Mouse (Mus musculus) embryo, embryonic 9.5 days (tissue): ENCODE measurements around the gene Gm10642.

Experiments
- DNase-seq: peaks from one replicate; pipeline ENCODE4 v3.0.0-alpha.2; 2017; ENCODE audit errors: extremely low spot score

Gm10642 gene

DNA sequence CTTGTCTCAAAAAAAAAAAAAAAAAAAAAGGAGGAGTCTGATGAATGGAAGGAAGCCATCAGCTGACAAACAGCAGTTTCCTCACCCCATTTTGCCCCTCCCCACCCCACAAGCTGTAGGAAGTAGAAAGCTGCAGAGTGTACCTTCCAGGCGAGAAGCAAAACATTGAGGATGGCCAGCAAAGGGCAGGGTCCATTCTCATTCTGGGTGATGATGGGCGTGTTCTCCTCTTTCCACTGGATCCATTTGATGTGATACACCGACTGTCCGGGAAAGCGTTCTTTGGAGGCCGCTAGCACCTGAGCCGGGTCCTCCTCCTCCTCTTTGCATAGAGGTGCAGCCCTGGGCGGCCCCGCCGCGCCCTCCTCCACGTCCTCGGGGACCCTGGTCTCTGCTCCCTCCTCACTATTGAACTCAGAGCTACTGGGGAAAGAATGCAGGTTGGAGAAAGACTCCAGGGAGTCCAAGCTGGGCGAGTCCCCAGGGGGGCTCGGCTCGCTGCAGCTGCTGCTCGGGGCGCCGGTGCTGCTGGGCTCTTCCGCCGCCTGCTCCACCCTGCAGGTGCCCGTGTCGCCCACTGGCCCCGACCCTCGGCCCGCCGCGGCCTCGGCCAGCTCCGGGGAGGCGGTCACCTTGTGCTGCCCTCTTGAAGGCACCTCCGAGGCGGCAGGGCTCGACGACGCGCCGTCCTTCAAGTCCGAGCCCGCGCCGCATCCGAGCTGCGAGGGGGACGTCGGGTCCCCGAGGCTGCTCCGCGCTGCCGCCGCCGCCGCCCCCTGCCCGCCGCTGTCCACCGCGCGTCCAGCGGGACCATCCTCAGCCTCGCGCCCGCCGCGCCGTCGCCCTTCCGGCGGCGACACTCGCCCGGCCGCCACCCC is at the start of gene Gm10642:
TSS of gene Gm10642 (plus strand) at position 122 of the 878 bp plus-strand sequence.
- DNase-seq, result peak; percentile 42

DNA sequence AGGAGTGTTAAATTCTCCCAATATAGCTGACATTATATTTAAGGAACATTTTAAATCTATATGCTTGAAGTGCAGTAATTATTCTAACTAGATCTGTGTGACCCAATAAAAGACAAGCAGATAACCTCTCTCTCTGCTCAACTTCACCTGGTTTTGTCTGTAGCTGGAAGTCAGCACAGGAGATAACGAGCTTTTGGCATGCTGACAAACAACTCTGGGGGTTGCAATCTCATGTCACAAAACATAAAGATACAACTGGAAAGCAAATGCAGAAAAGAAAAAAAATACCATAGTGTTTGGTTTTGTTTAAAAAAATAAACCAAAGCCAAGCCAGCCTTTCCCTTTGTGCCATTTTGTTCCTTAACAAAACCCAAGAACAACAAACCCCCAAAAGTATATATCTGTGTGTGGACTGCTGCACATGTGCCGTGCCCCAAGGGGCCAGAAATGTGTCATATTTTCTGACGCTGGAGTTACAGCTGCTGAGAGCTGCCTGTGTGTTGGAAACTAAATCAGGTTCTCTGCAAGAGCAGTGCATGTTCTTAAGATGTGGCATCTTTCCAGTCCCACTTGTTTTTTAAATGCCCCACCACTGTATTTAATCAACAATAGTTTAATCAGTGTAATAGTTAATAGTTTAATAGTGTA is 44.9 kb upstream of the Gm10642 start:
- no peak for DNase-seq

DNA sequence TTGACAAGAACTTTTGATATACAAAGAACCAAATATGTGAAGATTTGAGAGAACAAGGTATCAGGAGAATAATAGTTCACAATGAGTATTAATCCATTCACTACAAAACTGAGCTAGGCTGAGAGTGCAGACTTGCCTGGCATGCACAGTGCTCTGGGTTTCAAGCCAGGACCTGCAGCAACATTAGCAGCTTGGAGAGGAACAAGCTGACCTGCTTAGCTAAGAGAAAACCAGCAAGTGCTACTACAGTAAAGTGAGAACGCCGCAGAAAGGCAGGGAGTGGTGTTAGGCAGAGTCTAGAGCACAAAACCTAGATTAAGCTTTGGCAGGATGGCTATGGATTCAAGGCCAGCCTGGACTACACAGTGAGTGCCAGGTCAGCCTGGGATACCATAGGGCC is 26.3 kb upstream of the Gm10642 start:
- no peak for DNase-seq

DNA sequence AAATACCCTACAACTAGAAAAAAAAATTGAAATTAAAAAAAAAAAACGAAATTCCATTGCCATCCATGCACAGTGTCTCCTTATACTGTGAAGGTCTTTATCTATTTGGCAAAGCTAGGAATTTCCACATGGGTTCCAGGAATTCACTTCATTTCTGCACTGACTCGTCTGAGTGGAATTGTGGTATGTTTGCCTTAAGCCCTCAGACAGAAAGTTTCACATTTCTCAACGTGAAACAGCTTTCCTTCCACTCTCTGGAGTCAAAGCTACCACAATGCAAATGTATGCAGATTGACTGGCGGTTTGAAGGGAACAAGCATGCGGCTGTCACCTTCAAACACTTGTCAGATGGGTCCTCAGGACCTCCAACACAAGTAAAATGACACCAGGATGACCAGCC is 24.4 kb upstream of the Gm10642 start:
- no peak for DNase-seq

DNA sequence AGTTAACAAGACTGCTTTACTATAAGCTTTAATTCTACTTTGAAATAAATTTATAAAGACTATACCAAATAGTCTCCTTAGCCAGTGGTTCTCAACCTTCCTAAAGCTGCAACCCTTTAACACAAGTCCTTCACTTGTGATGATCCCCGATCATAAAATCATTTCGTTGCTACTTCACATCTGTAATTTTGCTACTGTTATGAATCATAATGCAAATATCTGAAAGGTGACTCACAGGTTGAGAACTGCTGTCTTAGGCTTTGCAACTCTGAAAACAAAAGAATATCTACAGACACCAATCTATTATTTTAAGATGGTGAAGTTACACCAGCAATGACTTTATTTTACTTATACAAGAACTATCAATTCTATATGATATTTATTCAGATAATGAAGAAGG is 19.3 kb upstream of the Gm10642 start:
- DNase-seq, result no peak

DNA sequence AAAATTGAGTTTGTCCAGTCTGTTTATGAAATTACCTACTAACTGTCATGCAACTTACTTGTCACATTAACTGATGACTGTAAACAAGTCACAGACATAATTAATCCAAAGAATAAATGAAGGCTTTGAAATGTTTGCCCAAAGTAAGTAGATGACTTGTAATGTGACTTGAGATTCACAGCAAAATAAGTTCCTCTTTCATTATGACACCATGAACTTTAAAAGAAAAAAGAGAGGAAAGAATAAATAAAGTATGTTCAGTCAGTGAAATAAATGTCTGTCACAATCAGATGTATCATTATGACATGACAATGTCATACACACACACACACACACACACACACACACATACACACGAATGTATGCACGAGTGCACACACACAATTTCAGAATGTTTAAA is 5.8 kb upstream of the Gm10642 start:
- DNase-seq, result no peak

DNA sequence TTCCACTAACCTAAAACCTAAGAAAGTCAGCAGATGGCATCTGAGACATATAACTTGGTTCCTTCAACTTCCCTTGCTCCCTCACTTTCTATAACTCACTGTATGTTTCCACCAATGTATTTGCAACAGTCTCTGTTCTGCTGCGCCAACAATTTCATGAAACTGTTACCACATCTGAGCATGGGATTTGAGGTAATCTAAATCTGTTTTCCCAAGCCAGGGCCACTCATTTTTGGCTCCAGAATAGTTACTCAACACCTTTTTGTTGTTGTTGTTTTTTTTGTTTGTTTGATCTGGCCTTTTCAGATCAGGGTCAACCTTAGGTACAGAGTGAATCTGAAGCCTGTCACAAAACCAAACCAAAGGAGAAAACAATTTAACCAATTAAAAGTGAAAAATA is 5.1 kb upstream of the Gm10642 start:
- no peak for DNase-seq

DNA sequence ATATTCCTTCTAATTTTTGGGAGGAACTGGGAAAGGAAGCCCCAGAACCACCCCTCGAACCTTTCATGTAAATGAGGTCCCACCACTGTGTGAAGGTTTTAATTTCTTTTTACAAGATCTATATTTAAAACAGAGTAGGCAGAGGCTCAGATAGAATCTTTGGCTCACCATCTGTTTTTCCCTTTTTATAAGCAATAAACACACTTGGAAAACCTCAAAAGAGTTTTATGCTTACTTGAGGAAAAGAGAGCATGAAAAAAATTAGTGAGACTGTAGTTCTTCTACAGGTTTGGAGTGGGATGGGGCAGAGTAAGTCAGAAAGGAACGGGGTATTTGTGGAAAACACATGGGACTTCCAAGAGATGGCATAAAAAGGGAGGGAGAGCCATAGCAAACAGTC is 3.8 kb upstream of the Gm10642 start:
- no peak for DNase-seq

DNA sequence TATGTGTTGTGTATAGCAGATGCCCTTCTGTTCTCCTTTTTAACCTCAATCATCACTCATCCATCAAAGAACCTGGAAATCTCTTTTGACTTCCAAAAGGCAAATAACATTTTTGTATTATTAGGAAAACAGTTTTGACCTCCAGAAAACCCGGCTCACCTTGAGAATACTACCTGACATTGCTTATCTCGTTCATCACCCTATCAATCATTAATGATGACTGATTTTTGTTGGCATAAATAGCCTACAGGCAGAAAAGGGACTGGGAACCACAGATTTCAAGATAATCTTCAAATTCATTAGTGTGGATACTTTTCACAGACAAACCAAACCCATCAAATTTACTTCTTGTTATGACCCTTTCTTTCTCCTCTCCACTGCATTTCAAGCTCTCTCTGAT is 2.2 kb upstream of the Gm10642 start:
- DNase-seq, result no peak

DNA sequence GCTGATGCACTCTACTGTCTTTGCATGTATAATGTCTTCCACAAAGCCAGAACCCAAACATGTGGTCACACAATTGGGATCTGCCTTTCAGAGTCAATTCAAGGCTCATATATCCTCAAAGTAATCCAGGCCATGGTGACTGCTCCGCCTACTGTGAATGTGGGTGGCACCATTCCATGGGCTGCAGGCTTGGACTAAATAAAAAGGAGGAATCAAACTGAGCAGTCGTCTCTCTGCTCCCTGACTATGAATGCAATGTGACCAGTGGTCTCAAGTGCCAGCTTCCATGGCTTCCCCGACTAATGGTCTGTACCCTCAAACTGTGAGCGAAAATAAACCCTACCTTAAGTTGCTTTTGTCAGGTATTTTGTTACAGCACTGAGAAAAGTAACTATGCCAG is 1.6 kb upstream of the Gm10642 start:
- DNase-seq, result no peak

DNA sequence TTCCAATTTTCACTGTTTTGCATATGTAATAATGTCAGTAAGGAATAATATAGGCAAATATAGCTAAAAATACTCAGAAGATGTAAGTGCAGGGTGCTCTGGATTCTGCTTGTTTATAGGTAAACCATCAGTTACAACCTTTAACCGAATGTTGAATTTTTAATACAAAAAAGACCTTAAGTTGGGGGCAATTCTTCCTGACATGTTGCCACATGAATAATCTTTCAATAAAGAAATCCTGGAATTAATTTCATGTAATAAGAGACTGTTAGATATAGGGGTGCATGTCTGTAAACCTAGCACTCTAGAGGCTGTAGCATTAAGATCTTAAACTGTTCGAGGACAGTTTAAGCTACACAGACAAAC is 304 bp upstream of the Gm10642 start:
- no peak for DNase-seq

DNA sequence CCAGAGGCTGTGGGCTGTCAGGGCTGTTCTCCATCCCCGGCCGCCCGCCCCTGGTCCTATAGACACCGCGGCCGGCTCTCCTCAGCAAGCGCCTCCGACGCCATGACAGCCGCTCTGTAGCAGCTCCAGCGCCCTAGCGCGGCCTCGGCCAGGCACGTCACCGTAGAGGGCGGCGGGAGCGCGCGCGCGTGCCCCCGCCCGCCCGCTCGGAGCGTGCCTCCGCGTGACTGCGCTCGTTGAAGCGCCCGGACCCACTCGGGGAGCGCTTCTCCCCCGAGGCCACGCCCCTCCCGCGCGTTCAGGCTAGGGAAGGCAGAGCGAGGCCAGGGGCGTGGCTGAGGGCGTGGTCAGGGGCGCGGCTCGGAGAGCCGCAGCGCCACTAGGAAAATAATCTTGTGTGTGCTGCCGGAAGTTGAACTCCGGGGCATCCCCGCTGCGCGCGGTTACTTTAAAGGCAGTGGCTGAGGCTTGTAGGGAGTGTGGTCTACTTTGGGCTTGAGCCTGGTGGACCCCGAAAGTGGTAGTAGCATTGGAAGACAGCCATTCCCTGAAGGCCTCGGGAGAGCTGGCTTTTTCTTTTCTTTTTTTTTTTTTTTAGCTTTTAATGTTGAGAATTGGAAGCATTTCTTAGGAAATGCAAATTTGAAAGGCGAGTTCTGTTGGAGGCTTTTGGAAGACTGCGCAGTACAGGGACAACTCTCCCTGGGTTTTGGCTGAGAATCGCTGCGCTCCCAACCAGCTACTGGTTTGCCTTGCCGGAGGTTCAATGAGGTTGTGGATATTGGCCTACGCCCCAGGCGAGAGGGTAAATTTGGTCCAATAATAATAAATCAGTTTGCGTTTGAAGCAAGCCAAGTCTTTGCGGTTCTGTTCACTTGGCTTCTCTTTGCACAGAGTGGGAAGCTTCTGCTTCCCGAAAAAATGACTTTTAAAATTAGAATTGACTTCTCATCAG is 1.2 kb downstream of the Gm10642 start, which contains the start of gene Mindy2:
TSS of gene Mindy2 (minus strand) at position 162 of the 955 bp plus-strand sequence.
- DNase-seq, result peak; percentile 96

DNA sequence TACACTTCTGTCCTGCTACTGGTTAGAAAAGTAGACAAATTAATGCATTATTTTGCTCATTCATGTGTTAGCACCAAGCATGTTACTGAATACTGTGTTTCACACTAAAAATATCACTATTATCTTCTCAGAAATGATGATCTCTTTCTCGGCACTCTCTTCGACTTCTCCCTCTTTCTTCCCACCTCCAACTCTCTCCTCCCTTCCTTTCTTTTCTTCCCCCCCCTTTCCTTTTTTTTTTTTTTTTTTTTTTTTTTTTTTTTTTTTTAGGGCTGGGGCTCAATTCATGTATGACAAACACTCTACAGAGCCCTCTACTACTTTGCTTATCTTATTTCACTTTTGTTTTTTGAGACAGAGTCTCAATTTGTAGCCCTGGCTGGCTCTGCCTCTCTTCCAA is 2.2 kb downstream of the Gm10642 start:
- no peak for DNase-seq

DNA sequence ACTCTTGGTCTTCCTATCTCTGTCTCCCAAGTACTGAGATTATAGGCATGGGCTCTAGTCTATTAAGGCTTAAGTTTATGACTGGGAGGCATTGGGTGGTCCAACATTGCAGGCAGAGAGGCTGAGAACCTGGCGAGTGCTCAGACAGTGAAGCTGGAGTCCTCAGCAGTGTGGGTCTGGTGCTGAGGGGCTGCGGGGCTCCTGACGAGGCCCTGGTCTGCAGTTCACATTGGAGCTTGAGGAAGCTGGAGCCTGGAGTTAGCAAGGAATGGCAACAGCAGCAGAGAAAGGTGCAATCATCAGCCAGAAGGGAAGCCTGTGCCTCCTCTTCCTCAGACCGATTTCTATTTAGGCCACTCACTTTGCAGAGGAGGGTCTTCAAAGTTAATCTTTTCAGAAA is 8.8 kb downstream of the Gm10642 start:
- no peak for DNase-seq

DNA sequence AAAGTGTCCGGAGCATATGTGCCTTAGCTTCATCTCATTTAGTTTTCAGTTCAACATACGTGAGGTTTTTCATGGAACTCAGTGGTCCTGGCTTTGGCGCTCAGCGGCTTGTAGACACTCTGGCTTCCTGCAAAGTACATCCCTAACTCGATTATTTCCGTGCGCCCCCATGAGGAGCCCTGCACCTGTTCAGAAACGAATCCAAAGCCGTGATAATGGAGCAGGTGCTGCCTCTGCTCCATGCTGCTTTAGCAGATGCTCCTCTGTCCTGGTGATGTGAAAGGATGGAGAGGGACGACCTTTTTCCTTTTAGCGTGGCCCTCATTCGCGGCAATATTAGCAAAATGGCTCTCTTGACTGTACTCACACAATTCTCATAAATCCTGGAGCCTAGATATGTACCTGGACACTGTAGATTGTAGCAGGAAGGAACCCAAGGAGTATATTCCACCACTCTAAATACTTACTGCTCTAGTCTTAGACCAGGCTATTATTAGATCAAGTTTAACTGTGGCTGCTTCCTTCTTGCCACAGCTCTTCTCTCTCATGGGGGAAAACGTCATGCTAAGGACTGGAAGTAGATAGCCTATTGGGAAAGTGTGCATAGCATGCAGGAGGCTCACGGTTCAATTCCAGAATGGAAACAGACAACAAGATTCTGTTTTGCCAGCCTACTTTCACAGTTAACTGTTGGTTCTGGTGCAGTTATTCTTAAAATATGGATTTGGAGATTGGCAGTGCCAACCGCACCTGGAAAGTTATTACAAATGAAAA is 9.5 kb downstream of the Gm10642 start:
- no peak for DNase-seq

DNA sequence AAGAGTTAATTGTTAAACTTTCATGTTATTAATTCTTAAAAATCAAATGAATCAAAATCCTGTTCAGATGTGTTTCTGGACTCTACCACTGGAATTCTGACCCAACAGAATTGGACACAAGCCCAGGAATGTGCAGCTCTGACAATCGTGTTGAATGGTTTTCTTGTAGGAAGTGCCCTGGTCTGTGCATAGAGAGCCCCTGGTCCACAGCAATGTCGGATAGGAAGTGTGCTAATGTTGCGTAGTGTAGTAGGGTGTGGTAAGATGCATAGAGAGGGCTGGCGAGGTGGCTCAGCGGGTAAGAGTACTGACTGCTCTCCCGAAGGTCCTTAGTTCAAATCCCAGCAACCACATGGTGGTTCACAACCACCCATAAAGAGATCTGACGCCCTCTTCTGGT is 10.8 kb downstream of the Gm10642 start:
- no peak for DNase-seq

DNA sequence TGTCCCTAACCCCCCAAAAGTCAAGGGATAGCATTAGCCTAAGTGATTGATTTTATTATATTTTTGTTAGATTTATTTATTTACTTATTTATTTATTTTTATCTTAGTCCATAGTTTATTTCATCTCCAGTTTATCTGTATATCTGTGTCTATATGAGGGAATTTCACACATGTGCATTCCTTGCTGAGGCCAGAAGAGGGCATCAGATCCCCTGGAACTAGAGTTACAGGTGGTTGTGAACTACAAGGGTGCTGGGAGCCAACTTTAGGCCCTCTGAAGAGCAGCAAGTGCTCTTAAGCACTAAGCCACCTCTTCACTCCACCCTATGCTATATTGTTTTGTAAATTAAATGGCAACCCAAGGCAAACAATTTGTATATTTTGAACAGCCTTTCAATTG is 12.0 kb downstream of the Gm10642 start:
- no peak for DNase-seq

DNA sequence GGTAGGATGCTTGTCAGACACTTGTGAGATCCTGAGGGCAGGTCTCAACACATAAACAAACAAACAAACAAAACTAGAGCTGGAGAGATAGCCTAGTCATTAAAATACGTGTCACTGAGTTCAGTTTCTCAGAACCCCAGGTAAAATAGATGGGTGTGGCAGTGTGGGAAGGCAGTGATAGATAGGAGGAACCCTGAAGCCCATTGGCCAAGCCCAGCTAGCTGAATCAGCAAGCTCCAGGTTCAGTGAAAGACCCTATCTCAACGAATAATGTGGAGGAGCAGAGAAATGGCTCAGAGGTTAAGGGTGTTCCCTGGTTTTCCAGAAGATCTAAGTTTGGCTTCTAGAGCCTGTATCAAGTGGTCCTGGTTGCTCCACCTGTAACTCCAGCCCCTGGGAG is 13.1 kb downstream of the Gm10642 start:
- no peak for DNase-seq

DNA sequence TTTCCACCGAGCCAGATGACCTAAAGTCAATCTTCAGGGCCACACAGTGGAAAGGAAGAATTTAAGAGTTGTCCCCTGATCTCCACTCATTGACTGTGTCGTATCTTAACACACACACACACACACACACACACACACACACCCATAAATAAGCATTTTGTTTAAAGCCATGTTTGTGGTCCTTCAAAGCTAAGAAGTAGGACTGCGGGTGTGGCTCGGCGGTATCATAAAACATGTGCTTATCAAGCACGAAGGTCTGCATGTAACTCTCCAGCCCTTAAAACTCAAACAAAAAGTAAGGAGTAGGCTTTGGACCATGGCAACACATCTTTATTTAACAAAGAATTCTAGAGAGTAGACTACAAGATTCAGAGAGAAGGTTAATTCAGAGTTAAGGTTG is 14.3 kb downstream of the Gm10642 start:
- no peak for DNase-seq

DNA sequence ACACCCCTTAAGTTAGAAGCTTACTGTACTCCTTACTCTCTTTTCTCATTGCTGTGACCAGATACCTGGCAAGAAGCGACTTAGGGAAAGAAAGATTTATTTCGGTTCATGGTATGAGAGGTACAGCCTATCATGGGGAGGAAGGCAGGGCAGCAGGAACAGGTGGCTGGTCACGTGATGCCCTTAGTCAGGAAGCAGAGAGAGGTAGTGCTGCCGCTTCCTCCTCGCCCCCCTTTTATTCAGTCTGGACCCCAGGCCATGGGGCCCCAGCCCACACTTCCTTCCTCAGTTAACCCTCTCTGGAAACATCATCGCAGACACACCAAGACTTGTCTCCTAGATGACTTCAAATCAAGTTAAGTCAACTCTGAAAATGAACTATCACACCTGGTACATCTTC is 15.2 kb downstream of the Gm10642 start:
- no peak for DNase-seq

DNA sequence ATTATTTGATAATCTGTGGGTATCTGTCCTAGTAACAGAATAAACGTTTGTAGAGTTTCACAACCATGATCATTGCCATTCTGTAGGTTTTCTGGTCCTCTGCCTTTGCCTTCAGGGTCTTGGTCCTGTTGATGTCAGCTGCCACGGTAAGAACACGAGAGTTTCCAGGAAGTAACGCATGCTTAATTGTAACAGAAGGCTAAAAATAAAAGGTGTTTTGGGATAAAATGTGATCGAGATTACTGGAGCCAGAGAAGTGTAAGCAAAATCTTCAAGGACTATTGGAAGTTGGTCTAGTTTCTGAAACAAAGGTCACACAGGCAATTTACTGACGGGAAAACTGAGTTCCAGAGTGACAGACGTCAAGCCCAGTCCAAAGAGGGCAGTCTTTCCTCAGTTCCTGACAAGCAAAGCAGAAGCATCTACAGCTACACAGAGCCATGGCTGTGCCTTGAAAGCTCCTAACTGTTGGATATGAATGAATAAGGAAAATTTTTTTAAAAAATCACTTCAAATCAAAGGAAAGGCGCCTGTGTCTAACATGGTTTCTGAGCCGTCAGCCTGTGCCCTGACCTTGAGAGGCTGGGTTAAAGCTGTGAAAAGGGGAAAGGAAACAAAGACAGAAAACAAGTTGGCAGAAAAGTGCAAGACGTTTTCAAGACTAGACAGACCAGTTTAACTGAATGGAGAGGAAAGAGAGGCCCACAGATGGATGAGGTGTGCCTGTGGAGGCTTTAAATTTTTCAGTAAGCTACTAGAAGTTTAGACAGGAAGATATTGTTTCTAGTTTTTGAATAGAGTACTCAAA is 15.9 kb downstream of the Gm10642 start:
- DNase-seq, result no peak
